Mouse (Mus musculus) limb, embryonic 11.5 days (tissue): ENCODE data around the gene Tsc2. TPM values are rescaled to one million over a fixed set of nuclear protein-coding genes. Genes with fewer than 3 reads are reported as not detected.

Experiments used
- ATAC-seq: fragments of 200-750 bp; cut with Nextera tagmentation; 2 replicates; pipeline ENCODE4 v1.8.0; 2017; ENCODE audit warnings: low read depth; ENCODE audit not compliant: insufficient number of reproducible peaks, low FRiP score, low TSS enrichment
- DNase-seq: peaks from one replicate; pipeline ENCODE4 v3.0.0-alpha.2; 2015; ENCODE audit warnings: low spot score
- H3K27ac ChIP-seq: fragments of 300-500 bp; sonication (generic); replicated peaks from 2 replicates; pipeline ENCODE4 v1.5.1; 2014; ENCODE audit warnings: low read depth, mild to moderate bottlenecking, low read length
- H3K27me3 ChIP-seq: fragments of 300-500 bp; sonication (generic); 2 replicates; pipeline ENCODE4 v1.6.1; 2014; ENCODE audit warnings: mild to moderate bottlenecking, low read length, mixed read lengths; ENCODE audit not compliant: control insufficient read depth, insufficient read depth
- H3K36me3 ChIP-seq: fragments of 300-500 bp; sonication (generic); 2 replicates; pipeline ENCODE4 v1.6.1; 2014; ENCODE audit warnings: mild to moderate bottlenecking, low read length, moderate library complexity, mixed read lengths; ENCODE audit not compliant: control insufficient read depth, insufficient read depth
- H3K4me1 ChIP-seq: fragments of 300-500 bp; sonication (generic); 2 replicates; pipeline ENCODE4 v1.6.1; 2014; ENCODE audit warnings: low read length, mixed read lengths; ENCODE audit not compliant: control insufficient read depth, insufficient read depth
- H3K4me2 ChIP-seq: fragments of 300-500 bp; sonication (generic); 2 replicates; pipeline ENCODE4 v1.6.1; 2014; ENCODE audit warnings: low read depth, mild to moderate bottlenecking, moderate library complexity; ENCODE audit not compliant: severe bottlenecking
- H3K4me3 ChIP-seq: fragments of 300-500 bp; sonication (generic); 2 replicates; pipeline ENCODE4 v1.5.1; 2014; ENCODE audit warnings: low read depth, low read length
- H3K9ac ChIP-seq: fragments of 300-500 bp; sonication (generic); 2 replicates; pipeline ENCODE4 v1.6.1; 2014; ENCODE audit warnings: mild to moderate bottlenecking, low read length
- H3K9me3 ChIP-seq: fragments of 300-500 bp; sonication (generic); 2 replicates; pipeline ENCODE4 v1.6.1; 2016; ENCODE audit warnings: low read length; ENCODE audit not compliant: control insufficient read depth
- WGBS: fragments of 180-500 bp; shearing (Covaris S2); extraction: QIAGEN DNeasy Blood & Tissue Kit; methylation state at CpG from one replicate; pipeline ENCODE4 v1.1.7; 2014; 5-methylcytosine and 5-hydroxymethylcytosine counted together
- polyA plus RNA-seq: library from polyadenylated mRNA; unstranded; fragments of >200 nt; fragmentation: Nextera tagmentation; extraction: Ambion mirVana; gene quantifications from 2 replicates; pipeline ENCODE4 v1.2.1, GENCODE M21; 2014

The Tsc2 gene
- 62.7 and 66.8 TPM in 2 replicates for polyA plus RNA-seq

DNA sequence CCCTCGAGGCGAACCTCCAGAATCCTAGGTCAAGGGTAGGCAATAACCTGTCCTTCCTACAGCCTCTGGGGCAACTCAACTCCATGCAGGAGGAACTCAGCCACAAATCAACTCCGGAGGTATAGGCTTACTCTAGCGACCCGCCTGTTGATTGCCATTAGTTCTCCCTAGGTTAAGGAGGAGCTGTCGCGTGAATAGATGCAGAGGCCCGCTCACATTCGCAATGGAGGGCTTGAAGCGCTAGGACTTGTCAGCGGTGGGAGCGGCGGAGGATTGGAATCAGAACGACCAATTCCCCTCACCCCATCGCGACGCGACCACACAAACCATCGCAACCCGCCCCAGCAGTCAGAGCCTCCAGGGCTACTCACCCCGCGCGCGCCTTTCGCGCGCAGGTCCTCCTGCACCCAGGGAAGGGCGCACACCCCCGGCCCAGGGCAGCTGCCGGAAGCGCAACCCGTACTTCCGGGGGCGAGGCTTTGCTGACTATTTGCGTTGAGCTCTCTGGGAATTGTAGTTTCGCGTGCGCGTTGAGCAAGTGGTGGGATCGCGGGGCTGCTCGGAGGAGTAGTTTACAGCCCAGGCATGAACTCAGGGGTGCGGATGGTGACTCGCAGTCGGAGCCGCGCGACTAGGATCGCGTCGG, at the start of gene Tsc2, which contains the start of gene Nthl1:
Tsc2 (minus strand) TSS at position 464 of the 646 bp plus-strand sequence.
Nthl1 (plus strand) TSS at position 514 of the 646 bp plus-strand sequence.
- peak within 1 kb of the TSS; percentile 59 for H3K4me3 ChIP-seq
- ATAC-seq (peak; percentile 80), DNase-seq (peak; percentile 93)
- peaks cover 9% of the 10 kb centered on the region; the same call in 1 of the 2 replicates for H3K4me1 ChIP-seq
- no peaks in the 10 kb centered on the region for H3K9me3 ChIP-seq
- 2% methylated on average over 51 of the region's 51 CpGs for whole genome bisulfite sequencing
- peaks cover 13% of the 10 kb centered on the region; the same call in 1 of the 2 replicates for H3K36me3 ChIP-seq
- peak within 1 kb of the TSS; percentile 70 for H3K9ac ChIP-seq
- H3K4me2 ChIP-seq = peak within 1 kb of the TSS; percentile 82
- no peaks in the 10 kb centered on the region for H3K27me3 ChIP-seq
- H3K27ac ChIP-seq = peak within 1 kb of the TSS; percentile 74

DNA sequence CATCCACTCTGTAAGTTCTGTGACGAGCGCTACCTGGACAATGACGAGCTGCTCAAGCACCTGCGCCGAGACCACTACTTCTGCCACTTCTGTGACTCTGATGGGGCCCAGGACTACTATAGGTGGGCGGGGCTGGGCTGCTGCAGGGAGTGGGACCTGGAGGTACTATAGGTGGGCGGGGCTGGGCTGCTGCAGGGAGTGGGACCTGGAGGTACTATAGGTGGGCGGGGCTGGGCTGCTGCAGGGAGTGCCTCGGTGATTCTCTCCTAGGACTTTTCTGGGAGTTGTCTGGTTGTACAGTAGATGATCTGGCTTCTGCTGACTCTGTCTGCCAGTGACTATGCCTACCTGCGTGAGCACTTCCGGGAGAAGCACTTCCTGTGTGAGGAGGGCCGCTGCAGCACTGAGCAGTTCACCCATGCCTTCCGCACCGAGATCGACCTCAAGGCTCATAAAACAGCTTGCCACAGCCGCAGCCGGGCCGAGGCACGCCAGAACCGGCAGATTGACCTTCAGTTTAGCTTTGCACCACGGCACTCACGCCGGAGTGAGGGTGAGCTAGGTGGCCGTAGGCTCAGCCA, 45.2 kb upstream of the Tsc2 start:
- WGBS = 90% methylated on average over 24 of the region's 24 CpGs
- Histone ChIP-seq H3K27me3 (no peaks in the 10 kb centered on the region), H3K27ac (no peak overlapping the region), H3K9ac (no peak overlapping the region), H3K4me2 (no peak overlapping the region), H3K9me3 (no peaks in the 10 kb centered on the region), H3K36me3 (peaks cover 37% of the 10 kb centered on the region), H3K4me3 (no peak overlapping the region), H3K4me1 (peaks cover under 1% of the 10 kb centered on the region; the same call in 1 of the 2 replicates)
- ATAC-seq (no peak), DNase-seq (no peak)

GRCm38 (mm10) chr17:24676877-24677276, 44.4 kb upstream of the Tsc2 start:
- no peaks in the 10 kb centered on the region for H3K9me3 ChIP-seq
- no peak for ATAC-seq
- no peaks in the 10 kb centered on the region for H3K27me3 ChIP-seq
- no peak overlapping the region for H3K4me3 ChIP-seq
- WGBS = 98% methylated on average over 5 of the region's 5 CpGs
- peaks cover 35% of the 10 kb centered on the region for H3K36me3 ChIP-seq
- no peak overlapping the region for H3K27ac ChIP-seq
- no peak overlapping the region for H3K4me2 ChIP-seq
- no peak overlapping the region for H3K9ac ChIP-seq
- DNase-seq = no peak
- peaks cover 7% of the 10 kb centered on the region for H3K4me1 ChIP-seq

- no peak for ATAC-seq
- Histone ChIP-seq H3K27me3 (no peaks in the 10 kb centered on the region), H3K9me3 (no peaks in the 10 kb centered on the region), H3K4me1 (peaks cover 14% of the 10 kb centered on the region), H3K4me3 (no peak overlapping the region), H3K27ac (no peak overlapping the region), H3K36me3 (peaks cover 31% of the 10 kb centered on the region), H3K9ac (no peak overlapping the region), H3K4me2 (no peak overlapping the region)
- DNase-seq = peak; percentile 84
- 61% methylated on average over 2 of the region's 2 CpGs for WGBS
These were observed 43.8 kb upstream of the Tsc2 start for GRCm38 (mm10) chr17:24676187-24676586.

DNA sequence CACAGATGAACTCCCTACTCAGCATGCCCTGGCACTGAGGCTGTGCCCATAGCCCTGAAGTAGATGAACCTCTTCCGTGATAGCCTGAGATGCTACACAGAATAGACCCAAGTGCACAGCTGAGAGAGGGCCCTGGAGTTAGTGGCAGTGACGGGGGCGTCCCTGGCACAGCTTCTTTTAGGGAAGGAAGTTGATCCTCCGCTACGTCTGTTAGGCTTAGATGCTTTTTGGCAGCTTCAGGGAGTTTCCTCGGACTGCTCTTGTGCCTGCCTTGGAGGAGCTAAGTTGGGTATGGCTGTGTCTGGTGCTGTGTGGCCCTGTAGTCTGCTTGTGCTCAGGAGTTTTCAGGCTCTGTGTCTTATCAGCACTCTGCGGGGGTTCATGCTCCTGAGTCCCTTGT, 41.8 kb upstream of the Tsc2 start:
- Histone ChIP-seq H3K9me3 (no peaks in the 10 kb centered on the region), H3K4me1 (peaks cover 23% of the 10 kb centered on the region), H3K9ac (no peak overlapping the region), H3K36me3 (peaks cover 17% of the 10 kb centered on the region), H3K4me2 (no peak overlapping the region), H3K27me3 (no peaks in the 10 kb centered on the region), H3K4me3 (no peak overlapping the region), H3K27ac (no peak overlapping the region)
- 85% methylated on average over 7 of the region's 7 CpGs for WGBS
- DNase-seq = no peak
- no peak for ATAC-seq

DNA sequence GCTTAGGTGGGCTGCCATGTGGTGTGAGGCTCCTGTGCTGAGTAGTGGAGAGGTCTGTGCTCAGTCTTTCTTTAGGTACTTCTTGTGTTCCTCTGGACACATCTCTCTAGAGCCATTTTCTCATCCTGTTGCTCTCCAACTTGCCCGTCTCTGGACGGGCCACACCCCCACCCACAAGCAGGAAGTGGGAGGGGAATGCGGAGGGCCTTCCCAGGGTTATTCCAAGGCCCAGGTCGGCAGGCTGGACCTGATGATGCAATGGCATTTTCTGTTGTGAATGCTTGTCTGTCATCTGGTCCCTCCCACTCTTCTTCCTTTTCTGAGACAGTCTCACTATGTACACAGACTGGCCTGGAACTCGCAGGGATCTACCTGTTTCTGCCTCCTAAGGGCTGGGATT, 39.7 kb upstream of the Tsc2 start:
- H3K9ac ChIP-seq = peak overlapping the region; percentile 9; the same call in 1 of the 2 replicates
- H3K27ac ChIP-seq = no peak overlapping the region
- H3K4me2 ChIP-seq = peak overlapping the region; percentile 22; the same call in 1 of the 2 replicates
- WGBS = 30% methylated on average over 5 of the region's 5 CpGs
- H3K36me3 ChIP-seq = no peaks in the 10 kb centered on the region
- no peak overlapping the region for H3K4me3 ChIP-seq
- H3K4me1 ChIP-seq = peaks cover 23% of the 10 kb centered on the region
- no peak for ATAC-seq
- no peaks in the 10 kb centered on the region for H3K27me3 ChIP-seq
- H3K9me3 ChIP-seq = no peaks in the 10 kb centered on the region
- DNase-seq = no peak

DNA sequence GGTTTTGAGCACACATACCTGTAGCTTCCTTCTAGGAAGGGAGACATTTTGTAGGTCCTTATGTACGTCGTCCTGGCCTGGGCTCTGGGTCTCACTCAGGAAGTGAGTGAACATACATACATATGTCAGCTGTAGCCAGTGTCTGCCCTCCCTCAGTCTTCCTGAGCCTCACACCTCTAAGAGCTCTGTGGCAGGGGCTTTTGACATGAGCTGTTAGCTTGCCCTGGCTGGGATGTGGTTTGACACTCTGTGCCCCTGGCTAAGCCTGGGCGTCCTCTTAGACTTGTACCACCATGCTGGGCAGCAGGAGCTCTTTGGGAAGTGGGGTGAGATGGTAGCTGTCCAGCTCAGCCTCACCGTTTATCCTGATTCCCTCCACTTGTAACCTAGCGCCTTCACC, 38.9 kb upstream of the Tsc2 start:
- Histone ChIP-seq H3K4me3 (no peak overlapping the region), H3K9me3 (no peaks in the 10 kb centered on the region), H3K36me3 (no peaks in the 10 kb centered on the region), H3K4me1 (peaks cover 23% of the 10 kb centered on the region), H3K9ac (no peak overlapping the region), H3K27ac (no peak overlapping the region), H3K4me2 (peak overlapping the region; percentile 56; the same call in 1 of the 2 replicates), H3K27me3 (no peaks in the 10 kb centered on the region)
- DNase-seq = no peak
- 72% methylated on average over 5 of the region's 5 CpGs for WGBS
- ATAC-seq = no peak

DNA sequence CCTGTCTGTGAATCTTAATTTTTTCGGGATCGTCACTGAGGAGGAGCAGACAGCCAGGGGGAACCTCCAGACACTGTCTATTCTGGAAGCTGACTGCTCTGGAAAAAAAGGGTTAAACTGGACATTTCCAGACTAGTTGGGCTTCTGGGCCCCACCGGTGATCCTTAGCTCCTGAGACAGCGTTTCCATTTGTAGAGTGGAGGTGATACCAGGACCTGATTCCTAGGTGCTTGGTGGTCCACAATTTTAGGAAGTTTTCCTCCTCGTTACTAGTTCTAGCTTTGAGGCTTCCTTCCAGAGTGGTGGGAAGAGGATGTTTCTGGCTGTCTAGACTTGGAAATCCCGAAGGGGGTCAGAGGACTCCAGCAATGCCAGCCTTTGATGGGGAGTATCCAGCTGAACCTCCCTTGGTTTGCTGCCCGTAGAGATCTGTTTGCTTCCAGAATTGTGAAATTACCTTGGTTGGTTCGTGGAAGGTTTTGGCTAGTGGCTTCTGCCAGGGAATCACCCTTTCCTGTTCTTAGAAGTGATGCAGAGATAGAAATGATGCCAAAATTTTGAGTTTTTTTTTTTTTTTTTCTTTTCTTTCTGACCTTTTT, 37.9 kb upstream of the Tsc2 start:
- Histone ChIP-seq H3K36me3 (no peaks in the 10 kb centered on the region), H3K27me3 (no peaks in the 10 kb centered on the region), H3K27ac (peak overlapping the region; percentile 72; the same call in 1 of the 2 replicates), H3K9ac (peak overlapping the region; percentile 96), H3K4me3 (peak overlapping the region; percentile 97), H3K9me3 (no peaks in the 10 kb centered on the region), H3K4me1 (peaks cover 23% of the 10 kb centered on the region), H3K4me2 (peak overlapping the region; percentile 56)
- ATAC-seq (no peak), DNase-seq (no peak)
- WGBS = 11% methylated on average over 8 of the region's 8 CpGs
